Mouse (Mus musculus) mouse embryonic stem cell (cell line): ENCODE results near the gene Mup1.
"Not testable (repeated sequence)": the region's sequence is repeated elsewhere in the genome, so short reads cannot be mapped to it uniquely, and the experiment has no call there.

Experiments used
- in situ Hi-C, 2 experiments: fragments of 300-500 bp; cut with MboI; formaldehyde crosslinking; loops; 1 replicate in 1 of 2; 3 replicates in 1 of 2; pipeline ENCODE4 v1.14.3; 2019 to 2020; ENCODE audit warnings: low sequenced_read_pairs in 2 of 2, low pct_unique_long_range_greater_than_20kb in 1 of 2, mixed read lengths in 1 of 2; ENCODE audit not compliant: unreplicated experiment in 1 of 2

The Mup1 gene

DNA sequence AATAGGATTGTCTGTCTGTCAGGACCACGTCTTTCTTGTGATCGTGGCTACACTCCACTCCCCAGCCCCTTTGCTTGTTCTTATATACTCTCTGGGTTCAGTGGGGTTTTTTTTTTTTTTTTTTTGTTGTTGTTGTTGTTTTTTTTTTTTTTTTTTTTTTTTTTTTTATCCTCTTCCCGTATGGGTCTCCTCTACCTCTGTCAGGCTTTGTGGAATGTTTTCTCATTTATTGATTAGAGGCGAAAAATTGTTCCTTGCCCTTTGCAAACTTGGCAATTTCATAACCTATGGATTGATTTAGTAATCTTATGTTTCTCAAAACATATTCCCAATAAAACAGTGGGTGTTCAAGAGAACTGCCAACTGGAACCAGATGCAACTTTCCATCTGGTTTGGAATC lies at the start of gene Mup1:
TSS of gene Mup1 (minus strand) at position 101 of the 400 bp plus-strand sequence.
- in situ Hi-C loops = not testable (repeated sequence)
